Mouse (Mus musculus) MN1 (cell line): Measurements from ENCODE around the gene Prkar1a.
A peak's percentile ranks its signal among the peaks of the same experiment; 100 is the strongest.

Source experiments
- DNase-seq: peaks from one replicate; pipeline ENCODE4 v3.0.0-alpha.2; 2016; ENCODE audit warnings: low spot score

The Prkar1a gene

GRCm38 (mm10) chr11:109672881-109673739, 23.9 kb downstream of the Prkar1a start:
- DNase-seq, result no peak

GRCm38 (mm10) chr11:109673741-109674140, 24.5 kb downstream of the Prkar1a start:
- DNase-seq, result no peak

- no peak for DNase-seq
Measured at GRCm38 (mm10) chr11:109674542-109674941, 25.3 kb downstream of the Prkar1a start.

- DNase-seq, result no peak
Measured at GRCm38 (mm10) chr11:109675208-109675607, 26.0 kb downstream of the Prkar1a start.

- DNase-seq, result no peak
Measured at GRCm38 (mm10) chr11:109675771-109676170, 26.6 kb downstream of the Prkar1a start.

GRCm38 (mm10) chr11:109676621-109677373, 27.6 kb downstream of the Prkar1a start:
- DNase-seq, result no peak

GRCm38 (mm10) chr11:109678291-109678690, 29.1 kb downstream of the Prkar1a start:
- no peak for DNase-seq

GRCm38 (mm10) chr11:109680934-109681333, 31.7 kb downstream of the Prkar1a start:
- DNase-seq, result no peak

- DNase-seq, result no peak
Measured at GRCm38 (mm10) chr11:109681556-109681955, 32.4 kb downstream of the Prkar1a start.

- DNase-seq, result no peak
Measured at GRCm38 (mm10) chr11:109682221-109682620, 33.0 kb downstream of the Prkar1a start.

GRCm38 (mm10) chr11:109689539-109689938, 40.3 kb downstream of the Prkar1a start:
- DNase-seq, result no peak

GRCm38 (mm10) chr11:109692737-109693136, 43.5 kb downstream of the Prkar1a start:
- no peak for DNase-seq

GRCm38 (mm10) chr11:109696519-109696918, 47.3 kb downstream of the Prkar1a start:
- DNase-seq, result no peak

GRCm38 (mm10) chr11:109697089-109697643, 48.0 kb downstream of the Prkar1a start:
- no peak for DNase-seq

GRCm38 (mm10) chr11:109698740-109699139, 49.5 kb downstream of the Prkar1a start:
- DNase-seq, result no peak

- DNase-seq, result no peak
Measured at GRCm38 (mm10) chr11:109699784-109700183, 50.6 kb downstream of the Prkar1a start.

- peak; percentile 36 for DNase-seq
Measured at GRCm38 (mm10) chr11:109700761-109701160, 51.6 kb downstream of the Prkar1a start.

GRCm38 (mm10) chr11:109702031-109702815, 53.0 kb downstream of the Prkar1a start:
- no peak for DNase-seq

GRCm38 (mm10) chr11:109703845-109704244, 54.6 kb downstream of the Prkar1a start:
- DNase-seq, result no peak

- no peak for DNase-seq
Measured at GRCm38 (mm10) chr11:109704311-109705205, 55.4 kb downstream of the Prkar1a start.
